Mouse (Mus musculus) gastrocnemius, adult 8-10 months (tissue): Measurements from ENCODE around the gene Lemd1. TPM values are rescaled to one million over a fixed set of nuclear protein-coding genes. Genes with fewer than 3 reads are reported as not detected.

ENCODE experiments used
- DNase-seq, 2 experiments: peaks; one replicate each; pipeline ENCODE4 v3.0.0; 2022; ENCODE audit warnings: low spot score in 2 of 2
- total RNA-seq, 4 experiments: library from RNA; stranded (reverse); gene quantifications; 2 replicates each; pipeline ENCODE4 v1.2.4; 2022

Gene Lemd1
- total RNA-seq, 4 experiments from 2014 or later = 0.19 TPM; not detected in 3

- no peak for DNase-seq
Measured at GRCm38 (mm10) chr1:132164780-132165518, 26.3 kb upstream of the Lemd1 start.

- no peak for DNase-seq
Measured at GRCm38 (mm10) chr1:132165859-132166258, 25.4 kb upstream of the Lemd1 start.

- no peak for DNase-seq
Measured at GRCm38 (mm10) chr1:132168115-132168767, 23.0 kb upstream of the Lemd1 start.

- no peak for DNase-seq
Measured at GRCm38 (mm10) chr1:132170698-132171097, 20.5 kb upstream of the Lemd1 start.

GRCm38 (mm10) chr1:132171619-132172018, 19.6 kb upstream of the Lemd1 start:
- DNase-seq = no peak

- DNase-seq = no peak
Measured at GRCm38 (mm10) chr1:132186303-132186702, 4.9 kb upstream of the Lemd1 start.

- no peak for DNase-seq
Measured at GRCm38 (mm10) chr1:132188442-132189066, 2.7 kb upstream of the Lemd1 start.

GRCm38 (mm10) chr1:132189231-132189630, 2.0 kb upstream of the Lemd1 start:
- no peak for DNase-seq

- DNase-seq = no peak
Measured at GRCm38 (mm10) chr1:132190040-132190513, 1.2 kb upstream of the Lemd1 start.

- DNase-seq = no peak
Measured at GRCm38 (mm10) chr1:132190621-132191092, 574 bp upstream of the Lemd1 start.

- no peak for DNase-seq
Measured at GRCm38 (mm10) chr1:132191786-132192680, 802 bp downstream of the Lemd1 start.

- no peak for DNase-seq
Measured at GRCm38 (mm10) chr1:132193806-132194205, 2.6 kb downstream of the Lemd1 start.

GRCm38 (mm10) chr1:132194624-132195023, 3.4 kb downstream of the Lemd1 start:
- DNase-seq = no peak

- no peak for DNase-seq
Measured at GRCm38 (mm10) chr1:132195100-132195499, 3.9 kb downstream of the Lemd1 start.

GRCm38 (mm10) chr1:132195681-132196080, 4.5 kb downstream of the Lemd1 start:
- no peak for DNase-seq

- DNase-seq = no peak
Measured at GRCm38 (mm10) chr1:132196337-132196736, 5.1 kb downstream of the Lemd1 start.

- no peak for DNase-seq
Measured at GRCm38 (mm10) chr1:132197666-132198065, 6.4 kb downstream of the Lemd1 start.

- DNase-seq = no peak
Measured at GRCm38 (mm10) chr1:132198401-132199071, 7.3 kb downstream of the Lemd1 start.

- no peak for DNase-seq
Measured at GRCm38 (mm10) chr1:132199244-132199643, 8.0 kb downstream of the Lemd1 start.

- no peak for DNase-seq
Measured at GRCm38 (mm10) chr1:132199934-132200333, 8.7 kb downstream of the Lemd1 start.
